Mouse (Mus musculus): ENCODE data around the gene Bik. TPM values are rescaled to one million over a fixed set of nuclear protein-coding genes. Genes with fewer than 3 reads are reported as not detected.

The Bik gene
- polyA plus RNA-seq, 1 experiment from 2014 or later = 4.6 TPM

DNA sequence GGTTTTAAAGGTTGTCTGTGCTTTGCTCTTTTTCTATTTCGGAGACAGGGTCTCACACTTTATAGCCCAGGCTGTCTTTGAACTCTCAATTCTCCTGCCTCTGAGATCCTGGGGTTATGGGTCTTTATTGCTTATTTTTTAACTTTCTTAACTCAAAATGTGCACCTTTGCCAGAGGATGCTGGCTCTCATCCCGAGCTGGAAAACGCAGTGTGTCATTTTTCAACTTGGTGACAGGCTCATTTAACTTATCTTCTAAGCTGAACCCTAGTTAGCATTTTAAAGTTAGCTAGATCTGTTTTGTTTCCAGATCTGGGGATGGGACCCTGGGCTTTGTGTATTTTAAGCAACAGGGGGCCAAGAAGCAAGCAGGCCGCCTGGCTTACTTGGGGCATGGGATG is 2.2 kb downstream of the Bik start:
- WGBS = 68% methylated on average over 4 of the region's 4 CpGs
- TF ChIP-seq CTCF (IDR thresholded peaks at IDR 0.05; ENCODE audit: low read depth) = no peak
- Histone ChIP-seq H3K9ac (ENCODE audit: low read depth, low read length) (no peak overlapping the region), H3K4me1 (replicated peaks; ENCODE audit: control insufficient read depth, insufficient read depth, low read length) (0 out of 2 replicates have a peak, but pooled peaks cover 2% of the 10 kb centered on the region), H3K27ac (ENCODE audit: low read depth, low read length) (no peak overlapping the region), H3K27me3 (replicated peaks; ENCODE audit: control insufficient read depth, insufficient read depth, low read length) (peaks cover 22% of the 10 kb centered on the region; the same call in 1 of the 2 replicates), H3K4me2 (replicated peaks; ENCODE audit: low read depth) (no peak overlapping the region), H3K4me3 (ENCODE audit: low read depth, low read length) (no peak overlapping the region), H3K36me3 (ENCODE audit: control insufficient read depth, insufficient read depth) (no peaks in the 10 kb centered on the region), H3K9me3 (ENCODE audit: control insufficient read depth) (no peaks in the 10 kb centered on the region)
- no peak for ATAC-seq

DNA sequence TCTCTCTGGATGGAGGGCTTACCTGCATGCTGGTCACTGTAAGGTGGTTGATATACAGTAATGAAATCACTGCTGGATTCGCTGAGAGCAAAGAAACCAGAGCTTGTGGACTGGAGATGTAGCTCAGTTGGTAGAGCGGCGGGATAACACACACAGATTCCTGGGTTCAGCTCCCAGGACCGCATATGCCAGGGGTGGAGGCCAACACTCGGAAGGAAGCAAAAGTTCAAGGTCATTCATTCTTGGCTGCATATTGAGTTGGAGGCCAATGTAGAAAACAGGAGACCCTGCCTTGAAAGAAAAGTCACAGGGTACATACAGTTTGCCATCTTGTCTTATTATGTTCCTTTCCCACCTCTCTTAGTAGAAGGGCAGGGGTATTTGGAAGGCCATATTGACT is 3.1 kb downstream of the Bik start:
- TF ChIP-seq CTCF (IDR thresholded peaks at IDR 0.05; ENCODE audit: low read depth) = no peak
- H3K36me3 ChIP-seq (ENCODE audit: control insufficient read depth, insufficient read depth) = no peaks in the 10 kb centered on the region
- no peak for ATAC-seq
- no peak overlapping the region for H3K27ac ChIP-seq (ENCODE audit: low read depth, low read length)
- H3K27me3 ChIP-seq (replicated peaks; ENCODE audit: control insufficient read depth, insufficient read depth, low read length) = peaks cover 22% of the 10 kb centered on the region; the same call in 1 of the 2 replicates
- H3K9me3 ChIP-seq (ENCODE audit: control insufficient read depth) = no peaks in the 10 kb centered on the region
- no peak overlapping the region for H3K4me3 ChIP-seq (ENCODE audit: low read depth, low read length)
- no peak overlapping the region for H3K9ac ChIP-seq (ENCODE audit: low read depth, low read length)
- 79% methylated on average over 5 of the region's 5 CpGs for WGBS
- H3K4me2 ChIP-seq (replicated peaks; ENCODE audit: low read depth) = no peak overlapping the region
- 0 out of 2 replicates have a peak, but pooled peaks cover 2% of the 10 kb centered on the region for H3K4me1 ChIP-seq (replicated peaks; ENCODE audit: control insufficient read depth, insufficient read depth, low read length)

DNA sequence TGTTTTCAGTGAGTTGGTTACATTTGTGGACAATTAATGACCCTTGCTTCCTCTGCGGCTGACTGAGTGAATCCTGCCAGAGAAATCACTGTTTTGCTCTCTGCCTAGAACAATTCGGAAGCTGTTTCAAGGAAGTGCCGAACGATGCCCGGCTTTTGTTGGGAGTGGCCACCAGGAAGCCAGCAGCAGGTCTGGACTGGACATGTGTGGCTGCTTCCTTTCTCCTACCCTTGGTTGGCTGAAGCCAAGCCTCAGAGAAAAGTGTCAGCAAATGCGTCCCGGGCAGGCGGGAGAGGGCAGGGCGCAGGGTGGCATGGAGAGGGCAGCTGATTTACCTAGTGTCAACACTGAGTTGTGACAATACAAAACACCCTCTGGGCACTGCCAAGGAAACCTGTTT is 3.6 kb downstream of the Bik start:
- ATAC-seq = peak; percentile 32; the same call in 1 of the 2 replicates

DNA sequence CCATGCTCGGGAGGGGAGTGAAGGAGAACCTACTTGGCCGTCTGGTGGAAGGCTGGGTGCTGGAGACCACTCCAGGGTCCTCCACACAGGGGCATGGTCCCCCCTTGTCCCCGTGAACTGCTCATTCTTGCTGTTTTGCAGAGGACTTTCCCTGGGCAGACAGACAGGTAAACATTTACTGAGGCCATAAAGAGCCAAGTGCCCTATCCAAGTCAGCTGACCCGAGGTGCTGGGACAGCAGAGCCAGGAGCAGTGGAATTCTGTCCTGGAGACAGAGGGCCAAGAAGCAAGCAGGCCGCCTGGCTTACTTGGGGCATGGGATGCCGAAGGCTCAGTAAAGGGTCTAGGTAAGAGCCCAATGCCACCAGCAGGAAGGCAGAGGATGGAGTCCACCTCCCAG is 4.0 kb downstream of the Bik start:
- H3K9ac ChIP-seq (ENCODE audit: low read depth, low read length) = no peak overlapping the region
- 52% methylated on average over 6 of the region's 6 CpGs for WGBS
- ATAC-seq = no peak

More for the DNA sequence above, 3.6 kb downstream of the Bik start:
- Histone ChIP-seq H3K36me3 (ENCODE audit: control insufficient read depth, insufficient read depth) (no peaks in the 10 kb centered on the region), H3K4me3 (ENCODE audit: low read depth, low read length) (no peak overlapping the region), H3K9me3 (ENCODE audit: control insufficient read depth) (no peaks in the 10 kb centered on the region), H3K4me1 (replicated peaks; ENCODE audit: control insufficient read depth, insufficient read depth, low read length) (0 out of 2 replicates have a peak, but pooled peaks cover 2% of the 10 kb centered on the region), H3K27me3 (replicated peaks; ENCODE audit: control insufficient read depth, insufficient read depth, low read length) (peaks cover 22% of the 10 kb centered on the region; the same call in 1 of the 2 replicates), H3K27ac (ENCODE audit: low read depth, low read length) (no peak overlapping the region; the same call in 1 of the 2 replicates), H3K9ac (ENCODE audit: low read depth, low read length) (no peak overlapping the region), H3K4me2 (replicated peaks; ENCODE audit: low read depth) (no peak overlapping the region)
- no peak for TF ChIP-seq CTCF (IDR thresholded peaks at IDR 0.05; ENCODE audit: low read depth)
- WGBS = 54% methylated on average over 9 of the region's 9 CpGs

DNA sequence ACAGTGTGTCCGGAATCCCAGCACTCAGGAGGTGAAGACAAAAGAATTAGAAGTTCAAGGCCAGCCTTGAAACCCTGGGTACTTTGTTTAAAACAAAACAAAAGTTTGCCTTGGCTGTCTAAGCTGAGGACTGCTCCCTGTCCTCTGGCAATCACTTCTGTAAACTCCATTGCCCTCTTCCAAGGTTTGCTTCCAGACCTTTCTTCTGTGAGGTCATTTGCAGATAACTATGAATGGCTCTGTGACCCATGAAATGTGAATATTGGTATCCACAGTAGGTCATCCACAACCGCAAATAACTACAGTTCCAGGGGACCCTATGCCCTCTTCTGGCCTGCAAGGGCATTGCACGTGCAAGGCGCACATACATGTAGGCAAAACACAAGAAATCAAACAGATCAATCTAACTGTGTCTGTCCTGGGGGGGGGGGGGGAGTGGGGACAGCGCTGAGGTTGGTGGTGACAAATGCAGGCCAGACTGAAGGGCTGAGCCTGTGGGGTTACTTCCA is 5.4 kb downstream of the Bik start:
- H3K27ac ChIP-seq (ENCODE audit: low read depth, low read length) = no peak overlapping the region
- H3K4me2 ChIP-seq (replicated peaks; ENCODE audit: low read depth) = no peak overlapping the region
- no peak for ATAC-seq
- peak; percentile 52 for TF ChIP-seq CTCF (IDR thresholded peaks at IDR 0.05; ENCODE audit: low read depth)
- no peaks in the 10 kb centered on the region for H3K9me3 ChIP-seq (ENCODE audit: control insufficient read depth)
- no peak overlapping the region for H3K9ac ChIP-seq (ENCODE audit: low read depth, low read length)
- peaks cover 8% of the 10 kb centered on the region; the same call in 1 of the 2 replicates for H3K27me3 ChIP-seq (replicated peaks; ENCODE audit: control insufficient read depth, insufficient read depth, low read length)
- no peaks in the 10 kb centered on the region for H3K36me3 ChIP-seq (ENCODE audit: control insufficient read depth, insufficient read depth)
- H3K4me1 ChIP-seq (replicated peaks; ENCODE audit: control insufficient read depth, insufficient read depth, low read length) = no peaks in the 10 kb centered on the region
- WGBS = 89% methylated on average over 5 of the region's 5 CpGs
- no peak overlapping the region for H3K4me3 ChIP-seq (ENCODE audit: low read depth, low read length)

More for the DNA sequence above, 4.0 kb downstream of the Bik start:
- 0 out of 2 replicates have a peak, but pooled peaks cover 2% of the 10 kb centered on the region for H3K4me1 ChIP-seq (replicated peaks; ENCODE audit: control insufficient read depth, insufficient read depth, low read length)
- no peak overlapping the region for H3K4me2 ChIP-seq (replicated peaks; ENCODE audit: low read depth)
- no peak overlapping the region for H3K4me3 ChIP-seq (ENCODE audit: low read depth, low read length)
- no peaks in the 10 kb centered on the region for H3K9me3 ChIP-seq (ENCODE audit: control insufficient read depth)
- H3K27me3 ChIP-seq (replicated peaks; ENCODE audit: control insufficient read depth, insufficient read depth, low read length) = peaks cover 19% of the 10 kb centered on the region; the same call in 1 of the 2 replicates
- TF ChIP-seq CTCF (IDR thresholded peaks at IDR 0.05; ENCODE audit: low read depth) = no peak
- no peak overlapping the region; the same call in 1 of the 2 replicates for H3K27ac ChIP-seq (ENCODE audit: low read depth, low read length)
- no peaks in the 10 kb centered on the region for H3K36me3 ChIP-seq (ENCODE audit: control insufficient read depth, insufficient read depth)

DNA sequence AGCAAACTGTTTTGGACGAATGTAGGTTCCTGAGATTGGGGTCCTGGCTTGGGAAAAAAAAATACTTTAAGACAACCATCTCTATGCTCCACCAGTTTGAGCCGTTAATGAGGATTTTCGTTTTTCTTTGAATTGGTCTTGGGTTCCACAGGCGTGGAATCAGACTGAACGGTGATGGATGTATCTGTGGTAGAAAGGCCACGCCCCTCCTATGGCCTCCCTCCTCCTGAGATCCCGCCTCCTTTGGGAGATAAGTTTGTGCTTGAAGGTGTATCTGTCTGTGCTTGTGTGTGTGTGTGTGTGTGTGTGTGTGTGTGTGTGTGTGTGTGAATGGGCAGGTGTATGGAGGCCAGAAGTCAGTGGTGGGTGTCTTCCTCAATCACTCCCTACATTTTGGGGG is 5.9 kb downstream of the Bik start:
- Histone ChIP-seq H3K4me2 (replicated peaks; ENCODE audit: low read depth) (no peak overlapping the region), H3K9me3 (ENCODE audit: control insufficient read depth) (no peaks in the 10 kb centered on the region), H3K4me1 (replicated peaks; ENCODE audit: control insufficient read depth, insufficient read depth, low read length) (no peaks in the 10 kb centered on the region), H3K27me3 (replicated peaks; ENCODE audit: control insufficient read depth, insufficient read depth, low read length) (peaks cover 4% of the 10 kb centered on the region; the same call in 1 of the 2 replicates), H3K36me3 (ENCODE audit: control insufficient read depth, insufficient read depth) (no peaks in the 10 kb centered on the region), H3K9ac (ENCODE audit: low read depth, low read length) (no peak overlapping the region), H3K4me3 (ENCODE audit: low read depth, low read length) (no peak overlapping the region), H3K27ac (ENCODE audit: low read depth, low read length) (no peak overlapping the region)
- no peak for TF ChIP-seq CTCF (IDR thresholded peaks at IDR 0.05; ENCODE audit: low read depth)
- 81% methylated on average over 7 of the region's 7 CpGs for WGBS
- no peak for ATAC-seq

Measured in intestine, postnatal 0 days (tissue).